Comparison of ENCODE assay signal across 17 mouse cellular contexts in genomic region chr16:17865770-17866169, GRCm38 (mm10). TPM values are rescaled to one million over a fixed set of nuclear protein-coding genes. Genes with fewer than 3 reads are reported as not detected.
DNase-seq lines count a peak whose midpoint lies in the region; ATAC-seq and TF ChIP-seq lines count a peak whose summit lies in the region.
"Had no signal": no experiment of that assay in that cellular context is flagged by ENCODE, and none has a peak within 500 bp of the region (broad histone marks: within the 10 kb centered on the region; RNA-seq: fewer than 3 reads in every experiment).

No protein-coding gene starts in this region.

- no peaks in the 10 kb centered on the region for H3K4me1 ChIP-seq in heart, adult 2 months (ENCODE audit: control insufficient read depth, insufficient read depth, low read length)
- H3K4me1 ChIP-seq in intestine, embryonic 15.5 days (replicated peaks): peaks cover 2% of the 10 kb centered on the region; the same call in 1 of the 2 replicates
- H3K4me1 ChIP-seq: neural tube, embryonic 12.5 days had no signal

- TF ChIP-seq EP300 in heart, adult 2 months (IDR thresholded peaks at IDR 0.05; ENCODE audit: insufficient read depth, low read depth, low read length): no peak

- WGBS in heart, adult 2 months: 62% methylated on average over 6 of the region's 6 CpGs
- 59% methylated on average over 6 of the region's 6 CpGs for WGBS in intestine, embryonic 15.5 days

- H3K36me3 ChIP-seq in heart, adult 2 months (ENCODE audit: control insufficient read depth, insufficient read depth, low read length): no peaks in the 10 kb centered on the region
- H3K36me3 ChIP-seq in intestine, embryonic 15.5 days: no peaks in the 10 kb centered on the region

- no peak for TF ChIP-seq CTCF in heart, adult 2 months (IDR thresholded peaks at IDR 0.05)

- H3K4me3 ChIP-seq in heart, adult 2 months: no peak overlapping the region
- H3K4me3 ChIP-seq in intestine, embryonic 15.5 days (replicated peaks): no peak overlapping the region
- H3K4me3 ChIP-seq: liver, embryonic 13.5 days; midbrain, embryonic 13.5 days; neural tube, embryonic 12.5 days had no signal

- no peak overlapping the region for H3K9ac ChIP-seq in heart, adult 2 months (ENCODE audit: low read depth, low read length)
- no peak overlapping the region for H3K9ac ChIP-seq in intestine, embryonic 15.5 days
- H3K9ac ChIP-seq: liver, embryonic 13.5 days; midbrain, embryonic 13.5 days; neural tube, embryonic 12.5 days had no signal

- H3K27ac ChIP-seq in heart, adult 2 months: no peak overlapping the region
- H3K27ac ChIP-seq in intestine, embryonic 15.5 days: no peak overlapping the region
- H3K27ac ChIP-seq: liver, embryonic 13.5 days; midbrain, embryonic 13.5 days; neural tube, embryonic 12.5 days had no signal

- H3K4me2 ChIP-seq in intestine, embryonic 15.5 days (replicated peaks): no peak overlapping the region
- H3K4me2 ChIP-seq: liver, embryonic 13.5 days; midbrain, embryonic 13.5 days; neural tube, embryonic 12.5 days had no signal

- ATAC-seq in intestine, embryonic 15.5 days: peak; percentile 93
- no peak for ATAC-seq in granulocyte monocyte progenitor cell, adult 5-6 weeks (replicated peaks; ENCODE audit: poor library complexity, severe bottlenecking)
- ATAC-seq: midbrain, embryonic 13.5 days had no signal

- intact Hi-C loops in heart, adult 2 months (cut with DNase I): no loop called here

- H3K27me3 ChIP-seq in heart, adult 2 months (ENCODE audit: control insufficient read depth, insufficient read depth, low read length): no peaks in the 10 kb centered on the region
- H3K27me3 ChIP-seq in intestine, embryonic 15.5 days (replicated peaks): no peaks in the 10 kb centered on the region
- H3K27me3 ChIP-seq: liver, embryonic 13.5 days; midbrain, embryonic 13.5 days; neural tube, embryonic 12.5 days had no signal

- H3K79me2 ChIP-seq in heart, adult 2 months (replicated peaks; ENCODE audit: control insufficient read depth, insufficient read depth, low read length): peaks cover 7% of the 10 kb centered on the region

- DNase-seq in heart, adult 11 months: peak; percentile 72
- no peak for DNase-seq in heart, adult 2 months
- peak; percentile 75 for DNase-seq in ES-CJ7 (ENCODE audit: low read depth, low spot score)
- peak; percentile 55 to 64 for DNase-seq in kidney, postnatal 36 days
- no peak for DNase-seq in gastrocnemius, postnatal 25 days
- no peak for DNase-seq in retina, embryonic 14.5 days (ENCODE audit: low spot score)
- DNase-seq: heart, postnatal 4 days; liver, embryonic 13.5 days; right cerebral cortex, adult 18-20 months had no signal

- H3K9me3 ChIP-seq in intestine, embryonic 15.5 days: no peaks in the 10 kb centered on the region
- H3K9me3 ChIP-seq: liver, embryonic 13.5 days; midbrain, embryonic 13.5 days; neural tube, embryonic 12.5 days had no signal

- no peak for TF ChIP-seq POLR2A in heart, adult 2 months (IDR thresholded peaks at IDR 0.05; ENCODE audit: insufficient read depth, low read depth, low read length)

RNA-seq across cellular contexts. Expression of gene Gm20518, which starts 25.7 kb away (rescaled TPM):
- under 1 TPM; 0.20 to 0.31 TPM for total RNA-seq in heart, adult 2 months (2021)
- polyA plus RNA-seq in heart, adult 2 months (2012; rRNA removed): 0.68 and 1.1 TPM in 2 replicates
- polyA plus RNA-seq in intestine, embryonic 15.5 days (2015; fragmentation: Nextera tagmentation; extraction: Ambion mirVana): 0.18 and 0.27 TPM in 2 replicates
- under 1 TPM in 1 of 2 experiments, not detected in 1; 0.16 TPM for total RNA-seq in gastrocnemius, postnatal 25 days (2021)
- 0.06 and 0.69 TPM in 2 replicates for total RNA-seq in granulocyte monocyte progenitor cell, adult 5-6 weeks (2014; fragmentation: Nextera tagmentation)
- total RNA-seq in granulocyte monocyte progenitor cell, adult 5-6 weeks (2017): 0.69 TPM in 1 of 2 replicates, not detected in the other
- total RNA-seq: heart, postnatal 4 days had no signal

RNA-seq across cellular contexts. Expression of gene Car15, which starts 27.6 kb away (rescaled TPM):
- total RNA-seq in heart, adult 2 months (2021): 1 to 10 TPM; 1.6 to 2.9 TPM
- 4.6 and 5.2 TPM in 2 replicates for polyA plus RNA-seq in heart, adult 2 months (2012; rRNA removed)
- 2.0 and 3.1 TPM in 2 replicates for polyA plus RNA-seq in intestine, embryonic 15.5 days (2015; fragmentation: Nextera tagmentation; extraction: Ambion mirVana)
- under 1 TPM; 0.79 to 0.88 TPM for total RNA-seq in gastrocnemius, postnatal 25 days (2021)
- 3.0 and 5.2 TPM in 2 replicates for total RNA-seq in granulocyte monocyte progenitor cell, adult 5-6 weeks (2014; fragmentation: Nextera tagmentation)
- total RNA-seq in granulocyte monocyte progenitor cell, adult 5-6 weeks (2017): not detected in 2 replicates

RNA-seq across cellular contexts. Expression of gene Tssk1, which starts 28.3 kb away (rescaled TPM):
- total RNA-seq in heart, adult 2 months (2021): under 1 TPM; 0.16 TPM
- polyA plus RNA-seq in heart, adult 2 months (2012; rRNA removed): 0.27 and 0.29 TPM in 2 replicates
- polyA plus RNA-seq in intestine, embryonic 15.5 days (2015; fragmentation: Nextera tagmentation; extraction: Ambion mirVana): 0.08 TPM in 1 of 2 replicates, not detected in the other
- under 1 TPM in 1 of 2 experiments, not detected in 1; 0.13 TPM for total RNA-seq in gastrocnemius, postnatal 25 days (2021)
- total RNA-seq in granulocyte monocyte progenitor cell, adult 5-6 weeks (2014; fragmentation: Nextera tagmentation): not detected in 2 replicates
- 0.04 TPM in 1 of 2 replicates, not detected in the other for total RNA-seq in granulocyte monocyte progenitor cell, adult 5-6 weeks (2017)
- total RNA-seq: left cerebral cortex, adult 18-20 months had no signal
- polyA plus RNA-seq: liver, embryonic 13.5 days had no signal

RNA-seq across cellular contexts. Expression of gene Dgcr2, which starts 32.6 kb away (rescaled TPM):
- 10 to 100 TPM; 46.5 to 55.7 TPM for total RNA-seq in heart, adult 2 months (2021)
- 64.3 and 77.9 TPM in 2 replicates for polyA plus RNA-seq in heart, adult 2 months (2012; rRNA removed)
- 68.2 and 70.7 TPM in 2 replicates for polyA plus RNA-seq in intestine, embryonic 15.5 days (2015; fragmentation: Nextera tagmentation; extraction: Ambion mirVana)
- 10 to 100 TPM; 23.0 to 24.7 TPM for total RNA-seq in gastrocnemius, postnatal 25 days (2021)
- total RNA-seq in granulocyte monocyte progenitor cell, adult 5-6 weeks (2014; fragmentation: Nextera tagmentation): 26.6 and 33.0 TPM in 2 replicates
- total RNA-seq in granulocyte monocyte progenitor cell, adult 5-6 weeks (2017): 43.1 and 49.6 TPM in 2 replicates

RNA-seq across cellular contexts. Expression of gene Tssk2, which starts 32.7 kb away (rescaled TPM):
- not detected for total RNA-seq in heart, adult 2 months (2021)
- polyA plus RNA-seq in heart, adult 2 months (2012; rRNA removed): 0.33 and 0.44 TPM in 2 replicates
- not detected in 2 replicates for polyA plus RNA-seq in intestine, embryonic 15.5 days (2015; fragmentation: Nextera tagmentation; extraction: Ambion mirVana)
- not detected for total RNA-seq in gastrocnemius, postnatal 25 days (2021)
- not detected in 2 replicates for total RNA-seq in granulocyte monocyte progenitor cell, adult 5-6 weeks (2014; fragmentation: Nextera tagmentation)
- not detected in 2 replicates for total RNA-seq in granulocyte monocyte progenitor cell, adult 5-6 weeks (2017)
- total RNA-seq: gastrocnemius, postnatal 4 days; heart, postnatal 4 days; left cerebral cortex, adult 18-20 months; MEL had no signal
- polyA plus RNA-seq: cortical plate, adult 2 months; liver, embryonic 13.5 days; neural tube, embryonic 12.5 days had no signal

Comparison
In these comparisons a context has a peak if more than half of its experiments do, and no peak if none do; other contexts are left out.
1. DNase-seq: peak in heart, adult 11 months (single experiment), ES-CJ7 (single experiment) and kidney, postnatal 36 days (2 of 2); none in heart, adult 2 months (0 of 2), gastrocnemius, postnatal 25 days (single experiment) and retina, embryonic 14.5 days (single experiment).